In genomic region chr3:90581141-90581540, GRCm38 (mm10) we compare ENCODE assay signal across 26 mouse cellular contexts. TPM values are rescaled to one million over a fixed set of nuclear protein-coding genes. Genes with fewer than 3 reads are reported as not detected.
DNase-seq lines count a peak whose midpoint lies in the region; ATAC-seq lines count a peak whose summit lies in the region.
"Had no signal": no experiment of that assay in that cellular context is flagged by ENCODE, and none has a peak within 500 bp of the region (broad histone marks: within the 10 kb centered on the region; RNA-seq: fewer than 3 reads in every experiment).

No protein-coding gene starts in this region.

- H3K4me3 ChIP-seq in forebrain, embryonic 11.5 days (ENCODE audit: low read depth, low read length) = no peak overlapping the region
- no peak overlapping the region for H3K4me3 ChIP-seq in forebrain, embryonic 16.5 days (replicated peaks; ENCODE audit: low read length)
- no peak overlapping the region for H3K4me3 ChIP-seq in intestine, embryonic 14.5 days (ENCODE audit: low read depth, low read length)
- no peak overlapping the region for H3K4me3 ChIP-seq in intestine, embryonic 15.5 days (replicated peaks)
- H3K4me3 ChIP-seq in midbrain, embryonic 11.5 days (ENCODE audit: low read depth, low read length) = no peak overlapping the region
- H3K4me3 ChIP-seq in midbrain, embryonic 14.5 days (replicated peaks; ENCODE audit: low read depth, low read length) = no peak overlapping the region
- H3K4me3 ChIP-seq: embryonic facial prominence, embryonic 10.5 days; embryonic facial prominence, embryonic 12.5 days; forebrain, embryonic 12.5 days had no signal

- no peaks in the 10 kb centered on the region for H3K27me3 ChIP-seq in forebrain, embryonic 11.5 days (ENCODE audit: control insufficient read depth, insufficient read depth, low read length)
- H3K27me3 ChIP-seq in forebrain, embryonic 16.5 days (replicated peaks; ENCODE audit: control insufficient read depth, insufficient read depth, low read length) = no peaks in the 10 kb centered on the region
- H3K27me3 ChIP-seq in intestine, embryonic 14.5 days (replicated peaks; ENCODE audit: control insufficient read depth, insufficient read depth, low read length) = no peaks in the 10 kb centered on the region
- H3K27me3 ChIP-seq in intestine, embryonic 15.5 days (replicated peaks) = no peaks in the 10 kb centered on the region
- no peaks in the 10 kb centered on the region for H3K27me3 ChIP-seq in midbrain, embryonic 11.5 days (ENCODE audit: control insufficient read depth, insufficient read depth, low read length)
- H3K27me3 ChIP-seq in midbrain, embryonic 14.5 days (ENCODE audit: control insufficient read depth, insufficient read depth, low read length) = no peaks in the 10 kb centered on the region
- H3K27me3 ChIP-seq: embryonic facial prominence, embryonic 12.5 days; forebrain, embryonic 12.5 days; Patski had no signal

- WGBS in forebrain, embryonic 11.5 days = 90% methylated on average over 5 of the region's 5 CpGs
- WGBS in forebrain, embryonic 16.5 days = 92% methylated on average over 5 of the region's 5 CpGs
- 95% methylated on average over 5 of the region's 5 CpGs for WGBS in intestine, embryonic 14.5 days
- 93% methylated on average over 5 of the region's 5 CpGs for WGBS in intestine, embryonic 15.5 days
- WGBS in midbrain, embryonic 11.5 days = 96% methylated on average over 5 of the region's 5 CpGs
- WGBS in midbrain, embryonic 14.5 days = 96% methylated on average over 5 of the region's 5 CpGs

- H3K27ac ChIP-seq in forebrain, embryonic 11.5 days (ENCODE audit: low read depth, low read length) = no peak overlapping the region
- H3K27ac ChIP-seq in forebrain, embryonic 16.5 days (ENCODE audit: low read length) = no peak overlapping the region
- no peak overlapping the region for H3K27ac ChIP-seq in intestine, embryonic 14.5 days (ENCODE audit: low read depth)
- no peak overlapping the region for H3K27ac ChIP-seq in intestine, embryonic 15.5 days
- no peak overlapping the region for H3K27ac ChIP-seq in midbrain, embryonic 11.5 days (ENCODE audit: low read depth, low read length)
- no peak overlapping the region for H3K27ac ChIP-seq in midbrain, embryonic 14.5 days (replicated peaks; ENCODE audit: low read depth, low read length)
- H3K27ac ChIP-seq: embryonic facial prominence, embryonic 10.5 days; embryonic facial prominence, embryonic 12.5 days; forebrain, embryonic 12.5 days had no signal

- no peaks in the 10 kb centered on the region for H3K4me1 ChIP-seq in forebrain, embryonic 11.5 days (replicated peaks; ENCODE audit: control insufficient read depth, insufficient read depth, low read length)
- no peaks in the 10 kb centered on the region for H3K4me1 ChIP-seq in forebrain, embryonic 16.5 days (replicated peaks; ENCODE audit: control insufficient read depth, insufficient read depth, low read length)
- H3K4me1 ChIP-seq in intestine, embryonic 14.5 days (replicated peaks; ENCODE audit: control insufficient read depth, insufficient read depth, low read length) = peaks cover 7% of the 10 kb centered on the region
- peaks cover 18% of the 10 kb centered on the region for H3K4me1 ChIP-seq in intestine, embryonic 15.5 days (replicated peaks)
- no peaks in the 10 kb centered on the region for H3K4me1 ChIP-seq in midbrain, embryonic 11.5 days (ENCODE audit: control insufficient read depth, insufficient read depth, low read length)
- no peaks in the 10 kb centered on the region for H3K4me1 ChIP-seq in midbrain, embryonic 14.5 days (ENCODE audit: control insufficient read depth, insufficient read depth, low read length)
- H3K4me1 ChIP-seq: embryonic facial prominence, embryonic 12.5 days; forebrain, embryonic 12.5 days had no signal

- no peak overlapping the region for H3K9ac ChIP-seq in forebrain, embryonic 11.5 days (ENCODE audit: low read length)
- H3K9ac ChIP-seq in forebrain, embryonic 16.5 days (replicated peaks; ENCODE audit: low read depth, low read length) = no peak overlapping the region
- no peak overlapping the region for H3K9ac ChIP-seq in intestine, embryonic 14.5 days (ENCODE audit: low read length)
- H3K9ac ChIP-seq in intestine, embryonic 15.5 days = no peak overlapping the region
- H3K9ac ChIP-seq in midbrain, embryonic 11.5 days (ENCODE audit: low read length) = no peak overlapping the region
- no peak overlapping the region for H3K9ac ChIP-seq in midbrain, embryonic 14.5 days (replicated peaks; ENCODE audit: low read length)
- H3K9ac ChIP-seq: embryonic facial prominence, embryonic 12.5 days; forebrain, embryonic 12.5 days; forebrain, postnatal 0 days had no signal

- H3K36me3 ChIP-seq in forebrain, embryonic 11.5 days (ENCODE audit: control insufficient read depth, insufficient read depth, low read length) = no peaks in the 10 kb centered on the region
- H3K36me3 ChIP-seq in forebrain, embryonic 16.5 days (ENCODE audit: control insufficient read depth, insufficient read depth) = no peaks in the 10 kb centered on the region
- H3K36me3 ChIP-seq in intestine, embryonic 14.5 days (ENCODE audit: control insufficient read depth, insufficient read depth, low read length) = no peaks in the 10 kb centered on the region
- H3K36me3 ChIP-seq in intestine, embryonic 15.5 days = no peaks in the 10 kb centered on the region
- no peaks in the 10 kb centered on the region for H3K36me3 ChIP-seq in midbrain, embryonic 11.5 days (ENCODE audit: control insufficient read depth, insufficient read depth, low read length)
- H3K36me3 ChIP-seq in midbrain, embryonic 14.5 days (ENCODE audit: control insufficient read depth, insufficient read depth, low read length) = no peaks in the 10 kb centered on the region
- H3K36me3 ChIP-seq: embryonic facial prominence, embryonic 10.5 days; embryonic facial prominence, embryonic 12.5 days; forebrain, embryonic 12.5 days; G1E had no signal

- H3K9me3 ChIP-seq in forebrain, embryonic 11.5 days (ENCODE audit: control insufficient read depth, low read length) = no peaks in the 10 kb centered on the region
- no peaks in the 10 kb centered on the region for H3K9me3 ChIP-seq in forebrain, embryonic 16.5 days (ENCODE audit: control insufficient read depth, low read length)
- H3K9me3 ChIP-seq in intestine, embryonic 14.5 days (ENCODE audit: control insufficient read depth, low read length) = no peaks in the 10 kb centered on the region
- H3K9me3 ChIP-seq in intestine, embryonic 15.5 days = no peaks in the 10 kb centered on the region
- no peaks in the 10 kb centered on the region; the same call in 1 of the 2 replicates for H3K9me3 ChIP-seq in midbrain, embryonic 11.5 days (ENCODE audit: control insufficient read depth, low read length)
- H3K9me3 ChIP-seq in midbrain, embryonic 14.5 days (ENCODE audit: control insufficient read depth, low read length) = no peaks in the 10 kb centered on the region
- H3K9me3 ChIP-seq: embryonic facial prominence, embryonic 10.5 days; embryonic facial prominence, embryonic 12.5 days; forebrain, embryonic 12.5 days; G1E had no signal

- no peak for ATAC-seq in forebrain, embryonic 11.5 days (replicated peaks; ENCODE audit: low FRiP score)
- ATAC-seq in forebrain, embryonic 16.5 days = no peak
- no peak for ATAC-seq in intestine, embryonic 14.5 days (replicated peaks; ENCODE audit: low FRiP score, low TSS enrichment, low read depth)
- ATAC-seq in intestine, embryonic 15.5 days = no peak
- ATAC-seq in midbrain, embryonic 11.5 days (ENCODE audit: low FRiP score) = no peak
- no peak for ATAC-seq in midbrain, embryonic 14.5 days (ENCODE audit: low FRiP score, low TSS enrichment)
- ATAC-seq: activated CD4-positive, CD25-positive, alpha-beta regulatory T cell, adult 4 months; CD4-positive, CD25-positive, alpha-beta regulatory T cell, adult 4 months; forebrain, embryonic 14.5 days; forebrain, postnatal 0 days; Patski had no signal

- no peak overlapping the region for H3K4me2 ChIP-seq in forebrain, embryonic 11.5 days (ENCODE audit: low read depth, low read length, severe bottlenecking)
- no peak overlapping the region for H3K4me2 ChIP-seq in forebrain, embryonic 16.5 days (ENCODE audit: low read length)
- H3K4me2 ChIP-seq in intestine, embryonic 14.5 days (ENCODE audit: low read length) = no peak overlapping the region
- H3K4me2 ChIP-seq in intestine, embryonic 15.5 days (replicated peaks) = no peak overlapping the region
- no peak overlapping the region for H3K4me2 ChIP-seq in midbrain, embryonic 11.5 days
- no peak overlapping the region for H3K4me2 ChIP-seq in midbrain, embryonic 14.5 days (ENCODE audit: low read length)
- H3K4me2 ChIP-seq: embryonic facial prominence, embryonic 12.5 days; forebrain, embryonic 12.5 days had no signal

- peak; percentile 17 for DNase-seq in forebrain, embryonic 11.5 days (ENCODE audit: low spot score)
- DNase-seq in intestine, embryonic 14.5 days (ENCODE audit: low spot score) = peak; percentile 48
- DNase-seq in midbrain, embryonic 11.5 days (ENCODE audit: low spot score, missing footprints) = peak; percentile 69
- DNase-seq in midbrain, embryonic 14.5 days = no peak
- DNase-seq: adrenal gland, adult 8-10 months; adrenal gland, postnatal 14 days; adrenal gland, postnatal 36 days; B cell, adult 2 months; cerebellum, adult 11-12 months; cerebellum, adult 2 months; cerebellum, adult 9-10 months; cerebellum, postnatal 10 days; cerebellum, postnatal 25 days; forebrain, postnatal 0 days had no signal

RNA-seq across cellular contexts. Expression of gene S100a2, which starts 8.9 kb away (rescaled TPM):
- polyA plus RNA-seq in forebrain, embryonic 11.5 days (2014; fragmentation: Nextera tagmentation; extraction: Ambion mirVana) = not detected in 2 replicates
- polyA plus RNA-seq in forebrain, embryonic 16.5 days (2015; fragmentation: Nextera tagmentation; extraction: Ambion mirVana) = not detected in 2 replicates
- polyA plus RNA-seq in intestine, embryonic 14.5 days (2014; fragmentation: Nextera tagmentation; extraction: Ambion mirVana) = not detected in 2 replicates
- polyA plus RNA-seq in intestine, embryonic 15.5 days (2015; fragmentation: Nextera tagmentation; extraction: Ambion mirVana) = not detected in 2 replicates
- not detected in 2 replicates for polyA plus RNA-seq in midbrain, embryonic 11.5 days (2014; fragmentation: Nextera tagmentation; extraction: Ambion mirVana)
- not detected in 2 replicates for polyA plus RNA-seq in midbrain, embryonic 14.5 days (2014; fragmentation: Nextera tagmentation; extraction: Ambion mirVana)
- polyA plus RNA-seq: activated CD4-positive, CD25-positive, alpha-beta regulatory T cell, adult 4 months; CD4-positive, CD25-positive, alpha-beta regulatory T cell, adult 4 months; cerebellum, adult 2 months; cortical plate, adult 2 months; embryonic facial prominence, embryonic 10.5 days; embryonic facial prominence, embryonic 12.5 days; embryonic facial prominence, embryonic 14.5 days; forebrain, embryonic 12.5 days; forebrain, embryonic 14.5 days; forebrain, postnatal 0 days; G1E; Patski had no signal

RNA-seq across cellular contexts. Expression of gene Gm42674, which starts 20.6 kb away (rescaled TPM):
- polyA plus RNA-seq in forebrain, embryonic 11.5 days (2014; fragmentation: Nextera tagmentation; extraction: Ambion mirVana) = not detected in 2 replicates
- not detected in 2 replicates for polyA plus RNA-seq in forebrain, embryonic 16.5 days (2015; fragmentation: Nextera tagmentation; extraction: Ambion mirVana)
- polyA plus RNA-seq in intestine, embryonic 14.5 days (2014; fragmentation: Nextera tagmentation; extraction: Ambion mirVana) = not detected in 2 replicates
- polyA plus RNA-seq in intestine, embryonic 15.5 days (2015; fragmentation: Nextera tagmentation; extraction: Ambion mirVana) = not detected in 2 replicates
- not detected in 2 replicates for polyA plus RNA-seq in midbrain, embryonic 11.5 days (2014; fragmentation: Nextera tagmentation; extraction: Ambion mirVana)
- polyA plus RNA-seq in midbrain, embryonic 14.5 days (2014; fragmentation: Nextera tagmentation; extraction: Ambion mirVana) = not detected in 2 replicates
- polyA plus RNA-seq: activated CD4-positive, CD25-positive, alpha-beta regulatory T cell, adult 4 months; CD4-positive, CD25-positive, alpha-beta regulatory T cell, adult 4 months; cerebellum, adult 2 months; cortical plate, adult 2 months; embryonic facial prominence, embryonic 10.5 days; embryonic facial prominence, embryonic 12.5 days; embryonic facial prominence, embryonic 14.5 days; forebrain, embryonic 12.5 days; forebrain, embryonic 14.5 days; forebrain, postnatal 0 days; G1E; Patski had no signal

RNA-seq across cellular contexts. Expression of gene S100a3, which starts 20.8 kb away (rescaled TPM):
- polyA plus RNA-seq in forebrain, embryonic 11.5 days (2014; fragmentation: Nextera tagmentation; extraction: Ambion mirVana) = not detected in 2 replicates
- 0.07 TPM in 1 of 2 replicates, not detected in the other for polyA plus RNA-seq in forebrain, embryonic 16.5 days (2015; fragmentation: Nextera tagmentation; extraction: Ambion mirVana)
- polyA plus RNA-seq in intestine, embryonic 14.5 days (2014; fragmentation: Nextera tagmentation; extraction: Ambion mirVana) = 0.39 and 0.81 TPM in 2 replicates
- polyA plus RNA-seq in intestine, embryonic 15.5 days (2015; fragmentation: Nextera tagmentation; extraction: Ambion mirVana) = 0.29 and 0.53 TPM in 2 replicates
- polyA plus RNA-seq in midbrain, embryonic 11.5 days (2014; fragmentation: Nextera tagmentation; extraction: Ambion mirVana) = not detected in 2 replicates
- not detected in 2 replicates for polyA plus RNA-seq in midbrain, embryonic 14.5 days (2014; fragmentation: Nextera tagmentation; extraction: Ambion mirVana)
- polyA plus RNA-seq: embryonic facial prominence, embryonic 10.5 days; embryonic facial prominence, embryonic 12.5 days; forebrain, embryonic 12.5 days; forebrain, embryonic 14.5 days; G1E had no signal

RNA-seq across cellular contexts. Expression of gene S100a4, which starts 22.4 kb away (rescaled TPM):
- polyA plus RNA-seq in forebrain, embryonic 11.5 days (2014; fragmentation: Nextera tagmentation; extraction: Ambion mirVana) = 0.69 and 1.9 TPM in 2 replicates
- 0.65 and 1.3 TPM in 2 replicates for polyA plus RNA-seq in forebrain, embryonic 16.5 days (2015; fragmentation: Nextera tagmentation; extraction: Ambion mirVana)
- polyA plus RNA-seq in intestine, embryonic 14.5 days (2014; fragmentation: Nextera tagmentation; extraction: Ambion mirVana) = 4.1 and 5.3 TPM in 2 replicates
- 4.4 and 8.2 TPM in 2 replicates for polyA plus RNA-seq in intestine, embryonic 15.5 days (2015; fragmentation: Nextera tagmentation; extraction: Ambion mirVana)
- polyA plus RNA-seq in midbrain, embryonic 11.5 days (2014; fragmentation: Nextera tagmentation; extraction: Ambion mirVana) = 0.34 and 0.50 TPM in 2 replicates
- polyA plus RNA-seq in midbrain, embryonic 14.5 days (2014; fragmentation: Nextera tagmentation; extraction: Ambion mirVana) = 1.5 TPM in 1 of 2 replicates, not detected in the other
- polyA plus RNA-seq: G1E had no signal

RNA-seq across cellular contexts. Expression of gene S100a5, which starts 27.2 kb away (rescaled TPM):
- not detected in 2 replicates for polyA plus RNA-seq in forebrain, embryonic 11.5 days (2014; fragmentation: Nextera tagmentation; extraction: Ambion mirVana)
- polyA plus RNA-seq in forebrain, embryonic 16.5 days (2015; fragmentation: Nextera tagmentation; extraction: Ambion mirVana) = not detected in 2 replicates
- polyA plus RNA-seq in intestine, embryonic 14.5 days (2014; fragmentation: Nextera tagmentation; extraction: Ambion mirVana) = 5.1 and 8.6 TPM in 2 replicates
- 15.0 and 15.7 TPM in 2 replicates for polyA plus RNA-seq in intestine, embryonic 15.5 days (2015; fragmentation: Nextera tagmentation; extraction: Ambion mirVana)
- not detected in 2 replicates for polyA plus RNA-seq in midbrain, embryonic 11.5 days (2014; fragmentation: Nextera tagmentation; extraction: Ambion mirVana)
- not detected in 2 replicates for polyA plus RNA-seq in midbrain, embryonic 14.5 days (2014; fragmentation: Nextera tagmentation; extraction: Ambion mirVana)
- polyA plus RNA-seq: activated CD4-positive, CD25-positive, alpha-beta regulatory T cell, adult 4 months; CD4-positive, CD25-positive, alpha-beta regulatory T cell, adult 4 months; cerebellum, adult 2 months; cortical plate, adult 2 months; embryonic facial prominence, embryonic 10.5 days; forebrain, embryonic 12.5 days; forebrain, embryonic 14.5 days; forebrain, postnatal 0 days; G1E; Patski had no signal
